Mouse (Mus musculus) gastrocnemius, adult 2 months (tissue): ENCODE measurements at regions not wholly inside any gene's neighbourhood (a gene's known extent, or its start where the extent isn't known, plus 50 kb on each side); places are given as distances from the start of the nearest gene placed in this dataset.

ENCODE experiments used
- DNase-seq: peaks from one replicate; pipeline ENCODE4 v3.0.0; 2022
- H3K27ac ChIP-seq: fragments of 200-600 bp; 2 replicates; pipeline ENCODE4 v1.8.1; 2022; ENCODE audit warnings: mild to moderate bottlenecking
- H3K4me3 ChIP-seq: fragments of 200-600 bp; 2 replicates; pipeline ENCODE4 v1.8.1; 2022; ENCODE audit warnings: mild to moderate bottlenecking, moderate library complexity
- CTCF ChIP-seq: fragments of 200-600 bp; IDR thresholded peaks from 2 replicates; pipeline ENCODE4 v1.8.1; 2022; ENCODE audit warnings: antibody characterized with exemption, mild to moderate bottlenecking, moderate library complexity
- intact Hi-C: fragments of 180-260 bp; cut with DNase I; formaldehyde crosslinking; loops from one replicate; pipeline ENCODE4 v1.15.1; 2025

GRCm38 (mm10) chr8:89755951-89756350 is 592.2 kb downstream of the Tox3 start:
- Histone ChIP-seq H3K4me3 (no peak overlapping the region), H3K27ac (no peak overlapping the region)
- intact Hi-C loops, result no loop called here
- no peak for TF ChIP-seq CTCF
- no peak for DNase-seq

GRCm38 (mm10) chr8:89751201-89751600 is 596.9 kb downstream of the Tox3 start:
- no peak for TF ChIP-seq CTCF
- intact Hi-C loops, result no loop called here
- Histone ChIP-seq H3K27ac (no peak overlapping the region), H3K4me3 (no peak overlapping the region)
- no peak for DNase-seq

- no peak overlapping the region for H3K4me3 ChIP-seq
- no peak overlapping the region for H3K27ac ChIP-seq
- TF ChIP-seq CTCF, result no peak
- intact Hi-C loops, result no loop called here
- DNase-seq, result no peak
Measured at GRCm38 (mm10) chr8:89747726-89748125, 600.4 kb downstream of the Tox3 start.

- no peak for DNase-seq
- intact Hi-C loops, result no loop called here
- no peak overlapping the region for H3K4me3 ChIP-seq
- H3K27ac ChIP-seq, result no peak overlapping the region
- no peak for TF ChIP-seq CTCF
Measured at GRCm38 (mm10) chr8:89744267-89745028, 603.7 kb downstream of the Tox3 start.

GRCm38 (mm10) chr8:89738657-89739056 is 609.5 kb downstream of the Tox3 start:
- DNase-seq, result no peak
- Histone ChIP-seq H3K27ac (no peak overlapping the region), H3K4me3 (no peak overlapping the region)
- TF ChIP-seq CTCF, result no peak
- intact Hi-C loops, result no loop called here

GRCm38 (mm10) chr8:89737636-89738035 is 610.5 kb downstream of the Tox3 start:
- Histone ChIP-seq H3K4me3 (no peak overlapping the region), H3K27ac (no peak overlapping the region)
- no peak for TF ChIP-seq CTCF
- intact Hi-C loops, result no loop called here
- no peak for DNase-seq

GRCm38 (mm10) chr8:89727252-89727651 is 620.9 kb downstream of the Tox3 start:
- intact Hi-C loops, result no loop called here
- H3K4me3 ChIP-seq, result no peak overlapping the region
- TF ChIP-seq CTCF, result no peak
- no peak overlapping the region for H3K27ac ChIP-seq
- no peak for DNase-seq

GRCm38 (mm10) chr8:89721684-89722305 is 626.3 kb downstream of the Tox3 start:
- intact Hi-C loops, result no loop called here
- no peak overlapping the region for H3K27ac ChIP-seq
- no peak for TF ChIP-seq CTCF
- H3K4me3 ChIP-seq, result no peak overlapping the region
- DNase-seq, result no peak

GRCm38 (mm10) chr8:89713880-89714279 is 634.3 kb downstream of the Tox3 start:
- no peak for TF ChIP-seq CTCF
- no peak for DNase-seq
- Histone ChIP-seq H3K4me3 (no peak overlapping the region), H3K27ac (no peak overlapping the region)
- intact Hi-C loops, result no loop called here

- intact Hi-C loops, result no loop called here
- no peak overlapping the region for H3K27ac ChIP-seq
- DNase-seq, result no peak
- no peak for TF ChIP-seq CTCF
- H3K4me3 ChIP-seq, result no peak overlapping the region
Measured at GRCm38 (mm10) chr8:89707341-89707928, 640.7 kb downstream of the Tox3 start.

GRCm38 (mm10) chr8:89685696-89686095 is 641.7 kb upstream of the Sall1 start:
- Histone ChIP-seq H3K4me3 (no peak overlapping the region), H3K27ac (no peak overlapping the region)
- TF ChIP-seq CTCF, result no peak
- DNase-seq, result no peak
- intact Hi-C loops, result no loop called here

GRCm38 (mm10) chr8:89680937-89681336 is 637.0 kb upstream of the Sall1 start:
- no peak overlapping the region for H3K4me3 ChIP-seq
- TF ChIP-seq CTCF, result no peak
- no peak for DNase-seq
- no peak overlapping the region for H3K27ac ChIP-seq
- intact Hi-C loops, result no loop called here

GRCm38 (mm10) chr8:89680341-89680740 is 636.4 kb upstream of the Sall1 start:
- Histone ChIP-seq H3K4me3 (no peak overlapping the region), H3K27ac (no peak overlapping the region)
- DNase-seq, result no peak
- TF ChIP-seq CTCF, result no peak
- intact Hi-C loops, result no loop called here
